Mouse (Mus musculus) midbrain, embryonic 13.5 days (tissue): Measurements from ENCODE around the gene Urod. TPM values are rescaled to one million over a fixed set of nuclear protein-coding genes. Genes with fewer than 3 reads are reported as not detected.

Experiments
- ATAC-seq: fragments of 200-750 bp; cut with Nextera tagmentation; 2 replicates; pipeline ENCODE4 v1.8.0; 2017; ENCODE audit warnings: mild to moderate bottlenecking, moderate TSS enrichment, moderate library complexity
- H3K27ac ChIP-seq: fragments of 300-500 bp; sonication (generic); 2 replicates; pipeline ENCODE4 v1.5.1; 2015; ENCODE audit warnings: inconsistent platforms, mild to moderate bottlenecking, moderate library complexity
- H3K27me3 ChIP-seq: fragments of 300-500 bp; sonication (generic); 2 replicates; pipeline ENCODE4 v1.6.1; 2015; ENCODE audit warnings: mild to moderate bottlenecking, inconsistent platforms
- H3K36me3 ChIP-seq: fragments of 300-500 bp; sonication (generic); 2 replicates; pipeline ENCODE4 v1.6.1; 2015; ENCODE audit warnings: mild to moderate bottlenecking, inconsistent platforms
- H3K4me1 ChIP-seq: fragments of 300-500 bp; sonication (generic); replicated peaks from 2 replicates; pipeline ENCODE4 v1.6.1; 2015; ENCODE audit warnings: inconsistent platforms
- H3K4me2 ChIP-seq: fragments of 300-500 bp; sonication (generic); replicated peaks from 2 replicates; pipeline ENCODE4 v1.6.1; 2015; ENCODE audit warnings: moderate library complexity, mild to moderate bottlenecking, inconsistent platforms
- H3K4me3 ChIP-seq: fragments of 300-500 bp; sonication (generic); replicated peaks from 2 replicates; pipeline ENCODE4 v1.5.1; 2015; ENCODE audit warnings: mild to moderate bottlenecking, inconsistent platforms
- H3K9ac ChIP-seq: fragments of 300-500 bp; sonication (generic); replicated peaks from 2 replicates; pipeline ENCODE4 v1.6.1; 2015; ENCODE audit warnings: mild to moderate bottlenecking, inconsistent platforms
- H3K9me3 ChIP-seq: fragments of 300-500 bp; sonication (generic); 2 replicates; pipeline ENCODE4 v1.6.1; 2016; ENCODE audit warnings: mild to moderate bottlenecking, inconsistent platforms
- WGBS: fragments of 180-500 bp; shearing (Covaris S2); methylation state at CpG from one replicate; pipeline ENCODE4 v1.1.7; 2015; 5-methylcytosine and 5-hydroxymethylcytosine counted together
- polyA plus RNA-seq: library from polyadenylated mRNA; unstranded; fragments of >200 nt; fragmentation: Nextera tagmentation; extraction: Ambion mirVana; gene quantifications from 2 replicates; pipeline ENCODE4 v1.2.1, GENCODE M21; 2015

Gene Urod
- polyA plus RNA-seq = 73.4 and 73.6 TPM in 2 replicates

GRCm38 (mm10) chr4:116993672-116994621 lies at the start of gene Urod:
Gene Urod (minus strand): TSS chr4:116994413.
- Histone ChIP-seq H3K36me3 (peaks cover 25% of the 10 kb centered on the region), H3K27ac (peak within 1 kb of the TSS; percentile 87), H3K4me1 (peaks cover 30% of the 10 kb centered on the region), H3K27me3 (no peaks in the 10 kb centered on the region), H3K9me3 (no peaks in the 10 kb centered on the region), H3K9ac (peak within 1 kb of the TSS; percentile 96), H3K4me3 (peak within 1 kb of the TSS; percentile 98), H3K4me2 (peak within 1 kb of the TSS; percentile 99)
- WGBS = 2% methylated on average over 38 of the region's 38 CpGs
- ATAC-seq = peak; percentile 87

DNA sequence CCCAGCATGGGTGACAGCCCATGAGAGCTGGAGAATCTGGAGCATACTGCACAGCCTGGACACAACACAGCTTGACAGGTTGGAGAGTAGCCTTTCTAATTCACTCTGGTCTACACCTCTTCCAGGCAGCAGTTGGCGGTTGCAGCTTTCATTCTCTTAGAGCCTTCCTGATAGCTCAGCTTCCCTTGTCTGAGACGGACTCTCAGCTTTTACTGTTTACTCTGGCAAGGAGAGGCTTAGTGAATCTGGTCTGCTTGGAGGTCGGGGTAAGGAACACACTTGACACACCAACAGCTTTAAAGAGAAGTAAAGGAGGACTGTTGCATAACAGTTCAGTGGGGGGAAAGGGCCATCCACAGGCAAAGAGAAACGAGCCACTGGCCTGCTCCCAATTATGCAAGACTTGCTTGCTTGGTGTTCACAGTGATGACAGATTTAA lies 47.1 kb upstream of the Urod start:
- Histone ChIP-seq H3K27me3 (no peaks in the 10 kb centered on the region), H3K4me1 (peaks cover 21% of the 10 kb centered on the region), H3K4me2 (no peak overlapping the region), H3K4me3 (no peak overlapping the region), H3K36me3 (no peaks in the 10 kb centered on the region), H3K9me3 (no peaks in the 10 kb centered on the region), H3K9ac (no peak overlapping the region), H3K27ac (peak overlapping the region; percentile 40)
- WGBS = 53% methylated on average over 4 of the region's 4 CpGs
- ATAC-seq = no peak; the same call in 1 of the 2 replicates

GRCm38 (mm10) chr4:117040791-117041190 lies 46.6 kb upstream of the Urod start:
- H3K36me3 ChIP-seq = no peaks in the 10 kb centered on the region
- peaks cover 21% of the 10 kb centered on the region for H3K4me1 ChIP-seq
- H3K4me2 ChIP-seq = no peak overlapping the region
- H3K27me3 ChIP-seq = no peaks in the 10 kb centered on the region
- WGBS = 63% methylated on average over 1 of the region's 1 CpGs
- no peak overlapping the region for H3K9ac ChIP-seq
- no peak overlapping the region for H3K4me3 ChIP-seq
- peak overlapping the region; percentile 61 for H3K27ac ChIP-seq
- ATAC-seq = no peak
- no peaks in the 10 kb centered on the region for H3K9me3 ChIP-seq

- Histone ChIP-seq H3K4me1 (peaks cover 21% of the 10 kb centered on the region), H3K9ac (no peak overlapping the region), H3K9me3 (no peaks in the 10 kb centered on the region), H3K4me2 (peak overlapping the region; percentile 19; the same call in 1 of the 2 replicates), H3K36me3 (no peaks in the 10 kb centered on the region), H3K4me3 (no peak overlapping the region), H3K27me3 (no peaks in the 10 kb centered on the region), H3K27ac (peak overlapping the region; percentile 61)
- no peak for ATAC-seq
- 37% methylated on average over 9 of the region's 9 CpGs for WGBS
These were observed 45.9 kb upstream of the Urod start for GRCm38 (mm10) chr4:117039925-117040687.

- ATAC-seq = no peak
- 95% methylated on average over 1 of the region's 1 CpGs for WGBS
These were observed 36.9 kb upstream of the Urod start for GRCm38 (mm10) chr4:117031105-117031504.

GRCm38 (mm10) chr4:117023469-117023868 lies 29.3 kb upstream of the Urod start:
- H3K9ac ChIP-seq = no peak overlapping the region
- H3K4me3 ChIP-seq = no peak overlapping the region
- H3K4me2 ChIP-seq = no peak overlapping the region
- no peak overlapping the region for H3K27ac ChIP-seq
- H3K4me1 ChIP-seq = peaks cover 12% of the 10 kb centered on the region
- H3K27me3 ChIP-seq = no peaks in the 10 kb centered on the region
- H3K36me3 ChIP-seq = peaks cover 26% of the 10 kb centered on the region
- no peak for ATAC-seq
- 96% methylated on average over 4 of the region's 4 CpGs for WGBS
- no peaks in the 10 kb centered on the region for H3K9me3 ChIP-seq

More at GRCm38 (mm10) chr4:117031105-117031504, 36.9 kb upstream of the Urod start:
- H3K4me1 ChIP-seq = no peaks in the 10 kb centered on the region
- H3K9ac ChIP-seq = no peak overlapping the region
- no peak overlapping the region for H3K4me2 ChIP-seq
- no peaks in the 10 kb centered on the region for H3K9me3 ChIP-seq
- H3K27ac ChIP-seq = no peak overlapping the region
- no peaks in the 10 kb centered on the region for H3K27me3 ChIP-seq
- peaks cover 20% of the 10 kb centered on the region for H3K36me3 ChIP-seq
- no peak overlapping the region for H3K4me3 ChIP-seq

DNA sequence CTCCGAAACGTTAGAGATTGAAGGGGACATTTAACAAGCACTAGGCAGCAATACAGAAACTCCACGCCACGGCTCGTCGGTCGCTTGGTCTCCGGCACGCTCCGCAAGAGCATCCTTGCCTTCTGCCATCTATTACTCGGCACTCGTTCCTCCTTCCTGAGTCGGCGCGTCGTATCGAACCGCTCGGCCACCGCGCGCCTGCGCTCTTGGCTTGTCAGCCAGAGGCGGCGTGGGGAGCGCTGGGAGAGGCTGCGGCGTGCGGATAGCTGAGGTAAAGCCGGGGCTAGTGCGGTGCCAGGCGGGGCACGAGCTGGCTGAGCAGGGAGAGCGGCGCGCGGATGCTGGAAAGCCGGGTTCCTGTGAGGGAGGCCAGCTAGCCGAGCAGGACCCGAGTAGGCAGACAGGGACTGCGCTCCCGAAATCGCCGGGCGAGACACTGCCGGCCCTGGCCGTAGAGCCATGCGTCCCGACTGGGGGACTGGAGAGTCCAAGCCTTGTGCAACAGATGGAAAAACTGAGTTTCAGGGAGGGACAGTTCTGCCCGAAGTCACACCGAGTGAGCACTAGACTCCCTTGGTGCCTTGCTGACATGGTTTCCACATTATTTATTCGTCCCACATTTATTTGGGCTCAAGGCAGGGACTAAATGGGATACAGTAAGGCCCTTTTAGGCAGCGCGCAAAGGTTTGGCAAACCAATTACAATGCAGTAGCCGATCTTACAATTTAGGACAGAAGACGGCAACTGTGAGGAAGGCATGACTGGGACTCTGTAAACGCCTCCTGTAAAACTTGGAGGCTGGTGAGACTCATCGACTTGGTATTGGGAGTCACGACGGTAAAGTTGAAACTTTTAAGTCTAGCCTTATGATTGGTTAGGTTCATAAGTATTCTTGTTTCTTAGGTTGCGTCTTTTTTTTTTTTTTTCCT lies 25.3 kb upstream of the Urod start, which contains the start of gene Eif2b3:
Eif2b3 (plus strand) TSS at position 197 of the 929 bp plus-strand sequence.
- 2% methylated on average over 61 of the region's 61 CpGs for WGBS
- H3K9me3 ChIP-seq = no peaks in the 10 kb centered on the region
- H3K4me2 ChIP-seq = peak within 1 kb of the TSS; percentile 80
- ATAC-seq = peak; percentile 97
- H3K27ac ChIP-seq = peak within 1 kb of the TSS; percentile 60; the same call in 1 of the 2 replicates
- peak within 1 kb of the TSS; percentile 90 for H3K9ac ChIP-seq
- peak within 1 kb of the TSS; percentile 90 for H3K4me3 ChIP-seq
- peaks cover 19% of the 10 kb centered on the region for H3K36me3 ChIP-seq
- H3K27me3 ChIP-seq = no peaks in the 10 kb centered on the region
- peaks cover 12% of the 10 kb centered on the region for H3K4me1 ChIP-seq

GRCm38 (mm10) chr4:117018327-117018726 lies 24.1 kb upstream of the Urod start:
- no peak overlapping the region for H3K9ac ChIP-seq
- H3K27me3 ChIP-seq = no peaks in the 10 kb centered on the region
- no peak for ATAC-seq
- 82% methylated on average over 7 of the region's 7 CpGs for WGBS
- H3K4me2 ChIP-seq = no peak overlapping the region
- no peak overlapping the region for H3K27ac ChIP-seq
- H3K4me1 ChIP-seq = peaks cover 12% of the 10 kb centered on the region
- H3K36me3 ChIP-seq = peaks cover 15% of the 10 kb centered on the region
- no peak overlapping the region for H3K4me3 ChIP-seq
- no peaks in the 10 kb centered on the region for H3K9me3 ChIP-seq

DNA sequence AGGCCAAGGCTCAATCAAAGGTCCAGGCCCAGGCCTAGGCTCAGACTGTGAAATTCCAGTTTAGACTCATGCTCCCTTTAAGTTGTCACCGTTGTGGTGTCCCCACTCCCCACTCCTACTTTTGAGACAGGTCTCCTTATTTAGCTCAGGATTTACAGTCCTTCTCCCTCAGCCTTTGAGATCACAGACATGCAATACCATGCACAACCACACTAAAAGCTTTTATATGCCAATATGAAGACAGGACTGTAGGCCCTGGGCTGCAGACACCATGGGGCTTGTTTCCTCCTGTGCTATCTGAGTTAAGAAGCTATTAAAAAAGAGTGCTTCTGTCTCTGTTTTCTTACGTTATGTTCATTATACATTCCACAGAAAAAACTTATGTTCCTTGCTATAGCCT lies 23.5 kb upstream of the Urod start:
- Histone ChIP-seq H3K4me3 (no peak overlapping the region), H3K9me3 (no peaks in the 10 kb centered on the region), H3K27ac (no peak overlapping the region), H3K27me3 (no peaks in the 10 kb centered on the region), H3K4me2 (no peak overlapping the region), H3K36me3 (peaks cover 9% of the 10 kb centered on the region), H3K4me1 (peaks cover 12% of the 10 kb centered on the region), H3K9ac (no peak overlapping the region)
- no peak for ATAC-seq
- WGBS = 91% methylated on average over 2 of the region's 2 CpGs

GRCm38 (mm10) chr4:117014901-117015415 lies 20.7 kb upstream of the Urod start:
- H3K36me3 ChIP-seq = no peaks in the 10 kb centered on the region
- H3K9me3 ChIP-seq = no peaks in the 10 kb centered on the region
- H3K4me3 ChIP-seq = no peak overlapping the region
- 73% methylated on average over 4 of the region's 4 CpGs for WGBS
- H3K4me2 ChIP-seq = no peak overlapping the region
- no peak overlapping the region for H3K9ac ChIP-seq
- H3K27me3 ChIP-seq = no peaks in the 10 kb centered on the region
- peaks cover 4% of the 10 kb centered on the region for H3K4me1 ChIP-seq
- no peak for ATAC-seq
- H3K27ac ChIP-seq = no peak overlapping the region

- Histone ChIP-seq H3K4me1 (no peaks in the 10 kb centered on the region), H3K27ac (no peak overlapping the region), H3K4me2 (no peak overlapping the region), H3K9me3 (no peaks in the 10 kb centered on the region), H3K4me3 (no peak overlapping the region), H3K36me3 (no peaks in the 10 kb centered on the region), H3K27me3 (no peaks in the 10 kb centered on the region), H3K9ac (no peak overlapping the region)
- no peak for ATAC-seq
- WGBS = 87% methylated on average over 6 of the region's 6 CpGs
These were observed 19.4 kb upstream of the Urod start for GRCm38 (mm10) chr4:117013596-117013995.
